Mouse (Mus musculus) neutrophil, adult 5-6 weeks (primary cell): ENCODE measurements around the gene Gm49673. TPM values are rescaled to one million over a fixed set of nuclear protein-coding genes. Genes with fewer than 3 reads are reported as not detected.
"Not testable (repeated sequence)": the region's sequence is repeated elsewhere in the genome, so short reads cannot be mapped to it uniquely, and the experiment has no call there.

ENCODE experiments used
- ATAC-seq: fragments of 151-379, 151-347 bp; 2 replicates; pipeline ENCODE4 v1.8.0; 2017; ENCODE audit warnings: mild to moderate bottlenecking, moderate TSS enrichment; ENCODE audit not compliant: insufficient number of reproducible peaks, poor library complexity, low FRiP score, severe bottlenecking; ENCODE audit errors: extremely low read depth
- total RNA-seq: library from RNA; stranded (forward); fragments of 200-1000 nt; gene quantifications from 2 replicates; pipeline ENCODE4 v1.2.3, GENCODE M21; 2017

The Gm49673 gene
- total RNA-seq, 1 experiment from 2014 or later, result 3.6 TPM

- not testable (repeated sequence) for ATAC-seq
Observed at GRCm38 (mm10) chr17:8056637-8057138, 90.9 kb downstream of the Gm49673 start.

GRCm38 (mm10) chr17:8055919-8056589 lies 91.5 kb downstream of the Gm49673 start:
- ATAC-seq, result not testable (repeated sequence)

- ATAC-seq, result peak; percentile 70
Observed at GRCm38 (mm10) chr17:8051247-8051646, 96.3 kb downstream of the Gm49673 start.

GRCm38 (mm10) chr17:8050218-8050617 lies 97.4 kb downstream of the Gm49673 start:
- ATAC-seq, result peak; percentile 61

- ATAC-seq, result peak; percentile 65
Observed at GRCm38 (mm10) chr17:8046178-8046577, 101.4 kb downstream of the Gm49673 start.

GRCm38 (mm10) chr17:8041197-8041596 lies 106.4 kb downstream of the Gm49673 start:
- ATAC-seq, result not testable (repeated sequence)

GRCm38 (mm10) chr17:8039916-8040635 lies 107.5 kb downstream of the Gm49673 start:
- peak; percentile 50 for ATAC-seq

GRCm38 (mm10) chr17:8036976-8037375 lies 110.6 kb downstream of the Gm49673 start:
- not testable (repeated sequence) for ATAC-seq

Other genes starting within 250 kb of the Gm49673 start
- 83.2 and 88.4 TPM in 2 replicates for gene Tagap, start 221.8 kb downstream of the Gm49673 start, total RNA-seq
- 22.2 and 28.2 TPM in 2 replicates for gene Rsph3a, start 202.2 kb downstream of the Gm49673 start, total RNA-seq
- 17.9 and 20.8 TPM in 2 replicates for gene Rnaset2a, start 309 bp upstream of the Gm49673 start, total RNA-seq
- 69.4 and 71.3 TPM in 2 replicates for gene Fgfr1op, start 17.7 kb upstream of the Gm49673 start, total RNA-seq
- gene Ccr6, start 88.3 kb upstream of the Gm49673 start, total RNA-seq, result 73.4 and 82.4 TPM in 2 replicates
- gene Mpc1, start 135.1 kb upstream of the Gm49673 start, total RNA-seq, result 113 and 123 TPM in 2 replicates
- gene Sft2d1, start 163.3 kb upstream of the Gm49673 start, total RNA-seq, result 48.1 and 73.9 TPM in 2 replicates
- 0.98 and 1.5 TPM in 2 replicates for gene Prr18, start 189.7 kb upstream of the Gm49673 start, total RNA-seq
- gene T2, start 208.2 kb upstream of the Gm49673 start, total RNA-seq, result not detected in 2 replicates